Mouse (Mus musculus) hindbrain, embryonic 16.5 days (tissue): ENCODE results near the gene Myt1l. TPM values are rescaled to one million over a fixed set of nuclear protein-coding genes. Genes with fewer than 3 reads are reported as not detected.
A peak's percentile ranks its signal among the peaks of the same experiment; 100 is the strongest.

Experiments
- ATAC-seq: fragments of 200-750 bp; cut with Nextera tagmentation; 2 replicates; pipeline ENCODE4 v1.8.0; 2017; ENCODE audit warnings: moderate TSS enrichment, moderate library complexity
- H3K27ac ChIP-seq: fragments of 300-500 bp; sonication (generic); 2 replicates; pipeline ENCODE4 v1.5.1; 2014; ENCODE audit warnings: low read depth, mild to moderate bottlenecking, control low read depth, low read length, moderate library complexity
- H3K27me3 ChIP-seq: fragments of 300-500 bp; sonication (generic); replicated peaks from 2 replicates; pipeline ENCODE4 v1.6.1; 2014; ENCODE audit warnings: low read length; ENCODE audit not compliant: control insufficient read depth, insufficient read depth
- H3K36me3 ChIP-seq: fragments of 300-500 bp; sonication (generic); 2 replicates; pipeline ENCODE4 v1.6.1; 2014; ENCODE audit warnings: mild to moderate bottlenecking, low read length, moderate library complexity, mixed read lengths; ENCODE audit not compliant: control insufficient read depth, insufficient read depth
- H3K4me1 ChIP-seq: fragments of 300-500 bp; sonication (generic); 2 replicates; pipeline ENCODE4 v1.6.1; 2014; ENCODE audit warnings: low read depth, low read length; ENCODE audit not compliant: control insufficient read depth, insufficient read depth
- H3K4me2 ChIP-seq: fragments of 300-500 bp; sonication (generic); 2 replicates; pipeline ENCODE4 v1.6.1; 2014; ENCODE audit warnings: mild to moderate bottlenecking, low read length, control low read depth, moderate library complexity
- H3K4me3 ChIP-seq: fragments of 300-500 bp; sonication (generic); 2 replicates; pipeline ENCODE4 v1.5.1; 2014; ENCODE audit warnings: mild to moderate bottlenecking, low read length, control low read depth, moderate library complexity
- H3K9ac ChIP-seq: fragments of 300-500 bp; sonication (generic); 2 replicates; pipeline ENCODE4 v1.6.1; 2014; ENCODE audit warnings: low read depth, mild to moderate bottlenecking, control low read depth, low read length, moderate library complexity
- H3K9me3 ChIP-seq: fragments of 300-500 bp; sonication (generic); 2 replicates; pipeline ENCODE4 v1.6.1; 2014; ENCODE audit warnings: mild to moderate bottlenecking, low read length, moderate library complexity; ENCODE audit not compliant: control insufficient read depth
- WGBS: fragments of 180-500 bp; shearing (Covaris S2); extraction: QIAGEN DNeasy Blood & Tissue Kit; methylation state at CpG from one replicate; pipeline ENCODE4 v1.1.7; 2014; 5-methylcytosine and 5-hydroxymethylcytosine counted together
- polyA plus RNA-seq: library from polyadenylated mRNA; unstranded; fragments of >200 nt; fragmentation: Nextera tagmentation; extraction: Ambion mirVana; gene quantifications from 2 replicates; pipeline ENCODE4 v1.2.1, GENCODE M21; 2015

The Myt1l gene
- polyA plus RNA-seq, 1 experiment from 2014 or later: 236 TPM

DNA sequence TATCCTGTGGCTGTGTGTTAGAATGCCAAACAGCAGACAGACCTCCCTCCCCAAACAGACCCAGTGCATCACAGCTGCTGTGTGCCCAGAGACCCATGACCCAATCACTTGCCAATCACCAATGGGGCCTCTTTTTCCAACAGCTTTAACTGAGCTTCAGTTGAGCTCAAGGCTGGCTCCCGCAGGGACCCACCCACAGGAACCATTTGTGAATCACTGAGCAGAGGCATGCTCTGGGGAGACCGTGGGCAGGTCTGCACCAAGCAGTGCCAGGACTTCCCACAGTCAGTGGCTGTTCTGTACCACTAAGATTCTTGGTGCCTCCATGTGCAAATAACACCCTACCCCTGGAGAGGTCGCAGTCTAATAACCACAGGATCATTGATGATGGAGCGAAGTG lies 27.5 kb downstream of the Myt1l start:
- H3K27ac ChIP-seq: no peak overlapping the region
- H3K27me3 ChIP-seq: no peaks in the 10 kb centered on the region
- no peak overlapping the region for H3K9ac ChIP-seq
- ATAC-seq: no peak
- peaks cover 15% of the 10 kb centered on the region for H3K4me1 ChIP-seq
- no peaks in the 10 kb centered on the region for H3K36me3 ChIP-seq
- no peak overlapping the region for H3K4me3 ChIP-seq
- WGBS: 71% methylated on average over 4 of the region's 4 CpGs
- no peaks in the 10 kb centered on the region for H3K9me3 ChIP-seq
- no peak overlapping the region for H3K4me2 ChIP-seq

DNA sequence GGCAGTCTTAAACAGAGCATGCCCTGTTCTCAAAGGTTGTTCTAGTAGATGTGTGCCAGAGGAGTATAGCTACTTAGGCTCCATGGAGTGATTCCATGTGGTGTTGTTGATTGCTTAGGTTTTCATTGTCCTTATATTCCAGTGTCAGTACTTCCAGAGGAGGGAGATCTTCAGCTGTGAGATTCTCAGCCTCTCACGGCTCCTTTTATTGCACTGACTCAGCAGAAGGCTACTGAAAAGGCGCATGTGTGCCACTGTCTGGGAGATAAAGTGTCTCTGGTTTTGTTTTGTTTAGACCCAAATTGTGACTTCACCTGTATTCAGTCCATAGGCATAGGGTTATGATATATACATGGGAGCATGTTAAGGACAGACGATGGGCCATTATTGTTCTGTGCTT lies 28.2 kb downstream of the Myt1l start:
- no peak overlapping the region for H3K27ac ChIP-seq
- no peak overlapping the region for H3K4me2 ChIP-seq
- no peak overlapping the region for H3K4me3 ChIP-seq
- no peaks in the 10 kb centered on the region for H3K27me3 ChIP-seq
- peaks cover 18% of the 10 kb centered on the region for H3K4me1 ChIP-seq
- ATAC-seq: no peak
- H3K9ac ChIP-seq: no peak overlapping the region
- no peaks in the 10 kb centered on the region for H3K9me3 ChIP-seq
- H3K36me3 ChIP-seq: no peaks in the 10 kb centered on the region
- WGBS: 50% methylated on average over 3 of the region's 3 CpGs

DNA sequence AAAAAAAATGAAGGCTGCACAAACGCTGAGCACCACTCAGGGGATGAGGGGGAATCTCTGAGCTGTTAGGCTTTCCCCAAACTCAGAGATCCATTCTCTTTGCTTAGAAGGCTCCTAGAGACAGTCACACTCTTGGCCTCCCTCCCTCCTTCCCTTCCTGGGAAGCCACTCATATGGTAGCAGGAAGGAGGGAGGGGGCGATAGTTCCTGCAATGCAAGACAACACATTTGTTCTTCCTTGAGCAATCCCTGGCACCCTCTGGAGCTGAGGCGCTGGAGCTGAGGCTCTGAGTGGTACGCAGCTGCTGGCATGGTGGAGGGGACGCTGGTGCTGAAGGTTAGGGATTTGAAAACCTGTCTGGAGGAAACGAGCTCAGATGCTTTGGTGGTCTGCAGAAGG lies 28.7 kb downstream of the Myt1l start:
- H3K4me3 ChIP-seq: no peak overlapping the region
- no peak overlapping the region for H3K4me2 ChIP-seq
- no peaks in the 10 kb centered on the region for H3K27me3 ChIP-seq
- no peak overlapping the region for H3K9ac ChIP-seq
- H3K9me3 ChIP-seq: no peaks in the 10 kb centered on the region
- no peaks in the 10 kb centered on the region for H3K36me3 ChIP-seq
- peak overlapping the region; percentile 6; the same call in 1 of the 2 replicates for H3K27ac ChIP-seq
- no peak for ATAC-seq
- 59% methylated on average over 6 of the region's 6 CpGs for WGBS
- H3K4me1 ChIP-seq: peaks cover 18% of the 10 kb centered on the region

DNA sequence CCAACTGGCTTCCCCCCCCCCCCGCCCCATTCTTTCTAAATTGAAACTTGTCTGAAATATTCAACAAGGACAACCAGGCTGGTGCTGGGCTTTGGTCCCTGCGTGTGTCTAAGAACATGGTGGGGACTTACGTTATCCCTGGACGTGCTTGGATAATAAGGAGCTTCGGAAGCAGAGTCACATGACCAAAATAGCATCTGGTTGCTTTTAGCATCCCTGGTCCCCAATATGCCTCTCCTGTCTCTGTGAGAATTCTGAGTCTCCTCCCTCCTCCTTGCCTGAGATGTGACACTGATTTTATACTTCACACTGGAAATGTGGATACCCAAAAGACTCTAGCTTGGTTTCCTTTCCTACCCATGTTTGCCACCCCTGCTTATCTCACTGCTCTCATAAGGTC lies 31.6 kb downstream of the Myt1l start:
- H3K4me3 ChIP-seq: no peak overlapping the region
- ATAC-seq: no peak
- no peak overlapping the region for H3K27ac ChIP-seq
- no peaks in the 10 kb centered on the region for H3K36me3 ChIP-seq
- no peak overlapping the region for H3K9ac ChIP-seq
- H3K27me3 ChIP-seq: no peaks in the 10 kb centered on the region
- no peak overlapping the region for H3K4me2 ChIP-seq
- WGBS: 73% methylated on average over 5 of the region's 5 CpGs
- H3K9me3 ChIP-seq: no peaks in the 10 kb centered on the region
- peaks cover 18% of the 10 kb centered on the region for H3K4me1 ChIP-seq

DNA sequence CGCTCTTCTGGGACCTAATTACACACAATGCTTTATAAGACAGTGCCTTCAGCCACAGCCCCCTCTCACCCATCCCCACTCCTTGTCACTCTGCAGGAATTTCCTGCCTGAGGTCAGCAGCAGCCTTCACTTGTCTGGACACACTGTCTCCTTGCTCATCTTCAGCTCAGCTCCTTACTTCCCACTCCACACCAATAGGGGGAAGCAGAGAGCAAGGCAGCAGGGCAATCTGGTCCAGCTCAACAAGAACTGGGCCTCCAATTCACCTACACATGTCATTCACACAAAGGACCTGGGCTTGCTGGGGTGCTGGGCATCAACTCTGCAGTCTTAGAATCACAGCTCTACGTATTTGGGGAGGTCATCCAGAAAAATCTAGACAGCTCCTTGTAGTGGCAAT lies 33.0 kb downstream of the Myt1l start:
- 0 out of 2 replicates have a peak, but pooled peaks have one; percentile 22 for ATAC-seq
- H3K4me3 ChIP-seq: no peak overlapping the region
- no peak overlapping the region for H3K9ac ChIP-seq
- no peaks in the 10 kb centered on the region for H3K36me3 ChIP-seq
- no peak overlapping the region for H3K27ac ChIP-seq
- H3K9me3 ChIP-seq: no peaks in the 10 kb centered on the region
- WGBS: 79% methylated on average over 2 of the region's 2 CpGs
- no peaks in the 10 kb centered on the region for H3K27me3 ChIP-seq
- H3K4me1 ChIP-seq: peaks cover 12% of the 10 kb centered on the region
- H3K4me2 ChIP-seq: no peak overlapping the region

DNA sequence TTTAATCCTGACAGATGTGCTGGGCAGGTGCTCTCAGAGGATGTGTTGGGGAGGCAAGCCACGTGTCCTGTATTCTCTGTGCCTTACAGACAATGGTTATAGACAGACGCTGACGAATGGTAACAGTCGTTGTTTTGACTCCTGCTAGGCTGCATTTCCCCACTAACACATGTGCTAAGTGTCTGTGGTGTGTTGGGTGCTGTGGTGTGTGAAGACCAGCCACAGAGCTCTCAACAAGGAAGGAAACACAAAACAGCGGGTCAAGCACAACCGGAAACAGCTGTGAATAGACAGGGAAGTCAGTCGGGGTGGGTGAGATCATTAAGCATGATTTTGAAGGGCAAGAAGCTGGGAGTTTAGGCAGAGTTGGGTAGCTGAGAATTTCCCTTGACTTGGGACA lies 41.1 kb downstream of the Myt1l start:
- Histone ChIP-seq H3K4me2 (no peak overlapping the region), H3K9ac (no peak overlapping the region), H3K27ac (no peak overlapping the region), H3K27me3 (no peaks in the 10 kb centered on the region), H3K9me3 (no peaks in the 10 kb centered on the region), H3K4me1 (no peaks in the 10 kb centered on the region), H3K36me3 (no peaks in the 10 kb centered on the region), H3K4me3 (no peak overlapping the region)
- no peak for ATAC-seq
- 78% methylated on average over 7 of the region's 7 CpGs for WGBS

DNA sequence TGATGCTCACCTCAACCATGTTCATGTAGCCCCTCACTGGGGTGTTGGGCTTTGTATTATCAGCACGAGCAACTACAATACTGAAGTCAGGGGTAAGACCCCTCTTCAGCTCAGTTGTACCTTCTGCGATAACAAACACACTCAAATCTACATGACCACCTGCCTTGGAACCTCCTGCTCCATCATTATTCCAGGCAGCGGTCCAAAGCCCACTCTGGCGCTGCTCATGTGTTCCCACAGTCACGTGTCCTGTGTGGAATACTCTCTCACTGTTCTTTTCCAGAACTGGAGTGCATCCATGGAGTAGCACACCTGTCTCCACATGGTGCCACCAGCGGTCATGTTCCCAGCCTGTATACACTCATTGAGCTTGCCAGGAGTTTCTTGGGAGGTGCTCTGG lies 42.2 kb downstream of the Myt1l start:
- H3K36me3 ChIP-seq: no peaks in the 10 kb centered on the region
- WGBS: 85% methylated on average over 6 of the region's 6 CpGs
- no peaks in the 10 kb centered on the region for H3K4me1 ChIP-seq
- H3K9ac ChIP-seq: no peak overlapping the region
- ATAC-seq: no peak
- no peak overlapping the region for H3K27ac ChIP-seq
- H3K9me3 ChIP-seq: no peaks in the 10 kb centered on the region
- H3K27me3 ChIP-seq: no peaks in the 10 kb centered on the region
- H3K4me3 ChIP-seq: no peak overlapping the region
- no peak overlapping the region for H3K4me2 ChIP-seq

DNA sequence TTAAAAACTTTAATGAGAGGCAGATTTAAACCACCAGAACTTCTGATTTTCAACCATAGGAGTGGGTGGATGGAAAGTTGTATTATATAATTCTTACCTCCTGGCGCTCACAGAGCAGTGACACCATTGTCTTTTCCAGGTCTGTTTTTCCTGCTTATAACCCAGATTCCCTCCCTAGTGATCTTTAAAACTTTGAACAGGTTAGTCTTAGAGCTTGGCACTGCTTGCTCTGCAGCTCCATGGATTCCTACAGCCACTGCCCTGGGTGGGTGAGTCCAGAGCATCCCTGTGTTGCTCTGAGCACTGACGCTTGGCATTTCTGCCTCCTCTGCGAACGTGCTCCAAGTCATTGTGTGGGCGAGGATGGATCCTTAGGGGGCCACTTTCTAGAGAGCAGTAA lies 43.4 kb downstream of the Myt1l start:
- Histone ChIP-seq H3K9me3 (no peaks in the 10 kb centered on the region), H3K9ac (no peak overlapping the region), H3K27me3 (no peaks in the 10 kb centered on the region), H3K4me3 (no peak overlapping the region), H3K27ac (no peak overlapping the region), H3K36me3 (no peaks in the 10 kb centered on the region), H3K4me1 (no peaks in the 10 kb centered on the region), H3K4me2 (no peak overlapping the region)
- WGBS: 72% methylated on average over 5 of the region's 5 CpGs
- ATAC-seq: no peak

DNA sequence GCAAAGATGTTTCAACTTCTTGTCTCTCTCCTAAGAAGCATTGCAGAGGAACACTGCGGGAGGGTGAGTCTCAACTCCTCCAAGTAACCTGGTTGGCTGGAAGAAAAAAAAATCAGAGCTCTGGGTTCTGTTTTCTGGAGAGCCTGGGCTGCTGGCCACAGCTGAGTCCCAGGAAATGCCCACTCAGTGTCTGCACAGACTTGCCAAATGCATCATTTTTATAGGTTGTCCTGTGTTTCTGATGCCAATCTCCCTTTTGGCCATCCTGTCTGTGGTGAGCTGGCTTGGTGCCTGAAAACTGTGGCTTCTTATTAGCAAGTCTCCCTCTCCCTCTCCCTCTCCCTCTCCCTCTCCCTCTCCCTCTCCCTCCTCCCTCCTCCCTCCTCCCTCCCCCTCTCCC lies 65.6 kb downstream of the Myt1l start:
- WGBS: 83% methylated on average over 1 of the region's 1 CpGs
- Histone ChIP-seq H3K4me2 (no peak overlapping the region), H3K4me3 (no peak overlapping the region), H3K4me1 (no peaks in the 10 kb centered on the region), H3K9ac (no peak overlapping the region), H3K27me3 (no peaks in the 10 kb centered on the region), H3K36me3 (peaks cover 13% of the 10 kb centered on the region), H3K9me3 (peaks cover 6% of the 10 kb centered on the region; the same call in 1 of the 2 replicates), H3K27ac (peak overlapping the region; percentile 55)
- ATAC-seq: no peak

DNA sequence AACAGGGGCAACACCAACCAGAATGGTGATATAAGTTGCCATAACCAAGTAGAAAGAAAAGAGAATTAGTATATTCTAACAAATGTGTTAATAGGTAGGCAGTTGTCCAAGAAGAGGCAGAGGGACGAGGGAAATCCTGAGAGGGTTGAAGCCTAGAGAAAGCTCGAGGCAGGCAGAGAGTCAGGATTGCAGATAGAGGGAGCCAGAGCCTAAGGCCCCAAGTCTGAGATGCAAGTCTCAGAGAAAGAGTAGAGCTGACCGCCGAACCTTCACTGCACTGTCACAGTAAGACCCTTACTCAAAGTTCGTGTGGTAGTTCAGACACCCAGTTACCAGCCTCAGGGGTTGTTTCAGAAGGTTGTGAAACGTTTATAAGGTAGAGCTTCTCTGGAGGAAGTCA lies 71.7 kb downstream of the Myt1l start:
- Histone ChIP-seq H3K27ac (no peak overlapping the region), H3K9me3 (no peaks in the 10 kb centered on the region), H3K4me2 (no peak overlapping the region), H3K9ac (no peak overlapping the region), H3K27me3 (no peaks in the 10 kb centered on the region), H3K4me3 (no peak overlapping the region), H3K36me3 (no peaks in the 10 kb centered on the region), H3K4me1 (no peaks in the 10 kb centered on the region; the same call in 1 of the 2 replicates)
- 50% methylated on average over 6 of the region's 6 CpGs for WGBS
- ATAC-seq: no peak
